Mouse (Mus musculus) testis, adult 2 months (tissue): ENCODE data around the gene Cpsf7. TPM values are rescaled to one million over a fixed set of nuclear protein-coding genes. Genes with fewer than 3 reads are reported as not detected.

Source experiments
- H3K27ac ChIP-seq: fragments of 200-500 bp; 2 replicates; pipeline ENCODE4 v1.5.1; 2012; ENCODE audit warnings: low read depth, low read length; ENCODE audit not compliant: control insufficient read depth, insufficient read depth
- H3K27me3 ChIP-seq: fragments of 200-500 bp; 2 replicates; pipeline ENCODE4 v1.6.1; 2012; ENCODE audit warnings: mild to moderate bottlenecking, low read length, moderate library complexity; ENCODE audit not compliant: control insufficient read depth, insufficient read depth
- H3K36me3 ChIP-seq: fragments of 200-500 bp; 2 replicates; pipeline ENCODE4 v1.6.1; 2012; ENCODE audit warnings: mild to moderate bottlenecking, low read length; ENCODE audit not compliant: control insufficient read depth, insufficient read depth
- H3K4me1 ChIP-seq: fragments of 200-500 bp; 2 replicates; pipeline ENCODE4 v1.6.1; 2012; ENCODE audit warnings: low read length; ENCODE audit not compliant: control insufficient read depth, insufficient read depth
- H3K4me3 ChIP-seq: fragments of 200-500 bp; 2 replicates; pipeline ENCODE4 v1.5.1; 2012; ENCODE audit warnings: low read depth, mild to moderate bottlenecking, low read length, moderate library complexity, mixed read lengths; ENCODE audit not compliant: control insufficient read depth
- CTCF ChIP-seq: fragments of 200-500 bp; IDR thresholded peaks from 2 replicates; pipeline ENCODE4 v1.5.1; 2012; ENCODE audit warnings: low read depth, mild to moderate bottlenecking, inconsistent platforms, low read length, moderate library complexity; ENCODE audit not compliant: control insufficient read depth, insufficient read depth, insufficient replicate concordance
- POLR2A ChIP-seq: fragments of 200-500 bp; IDR thresholded peaks from 2 replicates; pipeline ENCODE4 v1.6.1; 2012; ENCODE audit warnings: low read depth, mild to moderate bottlenecking, inconsistent platforms, low read length, moderate library complexity; ENCODE audit not compliant: control insufficient read depth
- polyA plus RNA-seq: library from polyadenylated mRNA; depleted of rRNA; stranded (reverse); fragments of >200 nt; gene quantifications from 2 replicates; pipeline ENCODE4 v1.2.3, GENCODE M21; 2012

Cpsf7 gene
- polyA plus RNA-seq, 1 experiment = 33.1 TPM

GRCm38 (mm10) chr19:10580761-10581160 lies 55.7 kb downstream of the Cpsf7 start:
- H3K36me3 ChIP-seq = no peaks in the 10 kb centered on the region; the same call in 1 of the 2 replicates
- TF ChIP-seq POLR2A (no peak), CTCF (no peak)
- H3K4me3 ChIP-seq = no peak overlapping the region
- no peaks in the 10 kb centered on the region for H3K27me3 ChIP-seq
- peaks cover 2% of the 10 kb centered on the region for H3K4me1 ChIP-seq
- no peak overlapping the region for H3K27ac ChIP-seq

- Histone ChIP-seq H3K27ac (no peak overlapping the region), H3K27me3 (no peaks in the 10 kb centered on the region), H3K4me1 (peaks cover 2% of the 10 kb centered on the region), H3K4me3 (no peak overlapping the region), H3K36me3 (no peaks in the 10 kb centered on the region; the same call in 1 of the 2 replicates)
- no peak for TF ChIP-seq CTCF
Measured at GRCm38 (mm10) chr19:10581984-10582383, 56.9 kb downstream of the Cpsf7 start.

- Histone ChIP-seq H3K27ac (no peak overlapping the region), H3K36me3 (no peaks in the 10 kb centered on the region; the same call in none of the 2 replicates), H3K4me1 (no peaks in the 10 kb centered on the region; the same call in 1 of the 2 replicates), H3K27me3 (no peaks in the 10 kb centered on the region), H3K4me3 (no peak overlapping the region)
- TF ChIP-seq CTCF (no peak), POLR2A (no peak)
Measured at GRCm38 (mm10) chr19:10583550-10584146, 58.6 kb downstream of the Cpsf7 start.

GRCm38 (mm10) chr19:10585112-10585511 lies 60.0 kb downstream of the Cpsf7 start:
- Histone ChIP-seq H3K4me1 (no peaks in the 10 kb centered on the region), H3K4me3 (no peak overlapping the region), H3K27ac (no peak overlapping the region), H3K27me3 (no peaks in the 10 kb centered on the region), H3K36me3 (no peaks in the 10 kb centered on the region; the same call in none of the 2 replicates)
- TF ChIP-seq POLR2A (no peak), CTCF (no peak)

GRCm38 (mm10) chr19:10587231-10587630 lies 62.2 kb downstream of the Cpsf7 start:
- Histone ChIP-seq H3K36me3 (no peaks in the 10 kb centered on the region; the same call in none of the 2 replicates), H3K4me1 (no peaks in the 10 kb centered on the region), H3K27me3 (no peaks in the 10 kb centered on the region), H3K4me3 (no peak overlapping the region), H3K27ac (no peak overlapping the region)
- no peak for TF ChIP-seq POLR2A
- no peak for TF ChIP-seq CTCF

- no peaks in the 10 kb centered on the region for H3K27me3 ChIP-seq
- no peak overlapping the region for H3K27ac ChIP-seq
- no peaks in the 10 kb centered on the region for H3K4me1 ChIP-seq
- TF ChIP-seq CTCF = no peak
- TF ChIP-seq POLR2A = no peak
- H3K36me3 ChIP-seq = no peaks in the 10 kb centered on the region; the same call in 1 of the 2 replicates
- H3K4me3 ChIP-seq = no peak overlapping the region
Measured at GRCm38 (mm10) chr19:10589127-10589857, 64.2 kb downstream of the Cpsf7 start.

- H3K4me1 ChIP-seq = no peaks in the 10 kb centered on the region
- H3K27me3 ChIP-seq = no peaks in the 10 kb centered on the region
- H3K27ac ChIP-seq = no peak overlapping the region
- TF ChIP-seq POLR2A (no peak), CTCF (no peak)
- no peak overlapping the region for H3K4me3 ChIP-seq
- H3K36me3 ChIP-seq = peaks cover 2% of the 10 kb centered on the region
Measured at GRCm38 (mm10) chr19:10590301-10590700, 65.2 kb downstream of the Cpsf7 start.
